9 mouse cellular contexts compared by ENCODE assay signal in the genomic region with DNA sequence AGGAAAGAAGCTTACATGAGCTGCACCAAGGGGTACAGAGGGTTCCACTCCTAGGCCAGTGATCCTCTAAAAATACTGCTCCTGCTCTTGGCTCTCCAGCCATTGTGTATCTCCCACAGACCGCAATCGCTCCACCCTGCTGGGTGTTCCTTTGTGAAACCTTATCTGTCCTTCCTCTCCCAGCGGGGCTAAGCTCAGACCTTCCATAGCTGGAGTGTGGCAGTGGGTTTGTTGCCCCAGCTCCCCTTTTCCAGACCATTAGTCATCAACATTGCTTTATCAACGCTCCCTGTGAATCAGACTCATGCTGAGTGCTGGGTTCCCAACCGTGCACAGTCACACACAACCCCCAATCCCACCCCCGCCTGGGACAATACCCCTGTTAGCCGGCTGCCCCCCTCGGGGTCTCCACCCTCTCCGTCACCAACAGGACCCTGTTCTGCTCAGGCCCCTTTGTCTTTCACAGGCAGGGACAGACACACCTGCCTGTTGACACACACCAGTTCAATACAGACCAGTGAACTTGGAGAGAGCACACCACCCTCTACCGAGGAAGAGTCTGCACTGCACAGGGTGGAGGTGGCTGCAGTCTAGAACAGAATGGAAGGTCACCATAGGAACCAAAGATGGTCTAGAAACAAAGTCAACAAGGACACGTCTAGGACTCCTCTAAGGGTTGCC. TPM values are rescaled to one million over a fixed set of nuclear protein-coding genes. Genes with fewer than 3 reads are reported as not detected.
DNase-seq lines count a peak whose midpoint lies in the region; ATAC-seq and TF ChIP-seq lines count a peak whose summit lies in the region.
"Had no signal": no experiment of that assay in that cellular context is flagged by ENCODE, and none has a peak within 500 bp of the region (broad histone marks: within the 10 kb centered on the region; RNA-seq: fewer than 3 reads in every experiment).

No protein-coding gene starts in this region.

- TF ChIP-seq CTCF in layer of hippocampus, adult 2 months (conservative IDR thresholded peaks at IDR 0.05): peak; percentile 62

- H3K27ac ChIP-seq in layer of hippocampus, adult 2 months: no peak overlapping the region
- peak overlapping the region; percentile 42 for H3K27ac ChIP-seq in brown adipose tissue, adult 24 weeks (replicated peaks; ENCODE audit: low read depth, low read length)

- peaks cover 52% of the 10 kb centered on the region for H3K4me1 ChIP-seq in brown adipose tissue, adult 24 weeks (ENCODE audit: control insufficient read depth, insufficient read depth, insufficient read length, low read length)

- intact Hi-C loops in heart, postnatal 14 days (cut with DNase I): no loop called here

- ATAC-seq in megakaryocyte-erythroid progenitor cell, adult 5-6 weeks (replicated peaks; ENCODE audit: low FRiP score, low TSS enrichment, poor library complexity, severe bottlenecking): peak; percentile 74

- DNase-seq in heart, adult 11 months: peak; percentile 95
- DNase-seq in heart, postnatal 14 days: no peak
- DNase-seq in layer of hippocampus, adult 2 months (ENCODE audit: low spot score in 2 of 2): no peak
- DNase-seq in layer of hippocampus, postnatal 14 days (ENCODE audit: low spot score in 2 of 2): no peak
- no peak for DNase-seq in thymus, postnatal 0 days (ENCODE audit: low spot score)
- DNase-seq in frontal cortex, adult 2 months (ENCODE audit: extremely low spot score in 1 of 2, low spot score in 1 of 2): no peak
- DNase-seq: adrenal gland, postnatal 10 days had no signal

- H3K4me3 ChIP-seq in layer of hippocampus, adult 2 months: no peak overlapping the region
- no peak overlapping the region for H3K4me3 ChIP-seq in brown adipose tissue, adult 24 weeks (ENCODE audit: insufficient read depth, low read depth, low read length)

RNA-seq across cellular contexts. Expression of a gene that starts 44.3 kb away (rescaled TPM):
- total RNA-seq in heart, postnatal 14 days (2021): 10 to 100 TPM; 60.3 to 66.0 TPM
- total RNA-seq in layer of hippocampus, adult 2 months (2021): 100 to 1,000 TPM; 220 to 231 TPM
- total RNA-seq in layer of hippocampus, postnatal 14 days (2021): 100 to 1,000 TPM; 150 to 168 TPM
- 33.7 and 37.2 TPM in 2 replicates for polyA plus RNA-seq in brown adipose tissue, adult 24 weeks (2012; ENCODE audit: insufficient read depth, insufficient read length, missing spikeins)
- total RNA-seq in megakaryocyte-erythroid progenitor cell, adult 5-6 weeks (2014; fragmentation: Nextera tagmentation): 77.6 and 100 TPM in 2 replicates
- total RNA-seq in megakaryocyte-erythroid progenitor cell, adult 5-6 weeks (2017): 91.4 and 112 TPM in 2 replicates
- polyA plus RNA-seq in thymus, postnatal 0 days (2015; fragmentation: Nextera tagmentation; extraction: Ambion mirVana): 162 and 178 TPM in 2 replicates
- 205 and 232 TPM in 2 replicates for polyA plus RNA-seq in frontal cortex, adult 2 months (2012; rRNA removed)
